Mouse (Mus musculus): ENCODE data around the gene Pip4k2a.

DNA sequence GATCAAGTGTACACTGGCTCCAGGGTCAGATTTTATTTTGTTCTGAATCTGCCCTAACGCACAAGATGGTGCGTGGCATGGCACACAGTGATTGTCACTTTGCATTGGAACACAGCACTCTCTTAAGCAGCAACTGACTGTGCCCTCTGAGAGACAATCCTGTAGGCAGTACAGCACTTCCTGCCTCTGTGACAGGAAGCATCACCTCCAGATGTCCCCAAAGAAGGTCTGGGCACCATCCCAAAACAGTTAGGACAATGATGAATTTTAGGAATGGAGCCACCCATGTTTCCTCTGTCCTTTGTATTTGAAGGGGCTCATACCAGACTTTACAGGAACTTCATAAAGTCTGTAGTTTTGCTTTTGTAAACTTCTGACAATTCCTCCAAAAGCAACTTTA, 54.0 kb downstream of the Pip4k2a start:
- TF ChIP-seq CTCF (conservative IDR thresholded peaks at IDR 0.05 in 1 of 2, IDR thresholded peaks at IDR 0.05 in 1 of 2; ENCODE audit: low read depth in 2 of 2, low read length in 2 of 2) (no peak), ZC3H11A (IDR thresholded peaks at IDR 0.05; ENCODE audit: low read depth, low read length) (no peak), MAX (IDR thresholded peaks at IDR 0.05; ENCODE audit: low read length) (no peak), CHD2 (IDR thresholded peaks at IDR 0.05; ENCODE audit: low read length) (no peak), POLR2A (IDR thresholded peaks at IDR 0.05; ENCODE audit: low read depth, low read length) (no peak), TBP (conservative IDR thresholded peaks at IDR 0.05; ENCODE audit: low read depth, low read length) (no peak), MXI1 (IDR thresholded peaks at IDR 0.05; ENCODE audit: low read depth, low read length) (no peak), POLR2AphosphoS2 (IDR thresholded peaks at IDR 0.05; ENCODE audit: low read depth, low read length) (no peak), ZNF384 (IDR thresholded peaks at IDR 0.05; ENCODE audit: low read depth, low read length) (no peak), MAZ (IDR thresholded peaks at IDR 0.05; ENCODE audit: low read depth, low read length) (no peak), GABPA (IDR thresholded peaks at IDR 0.05; ENCODE audit: insufficient replicate concordance, low read depth, low read length) (no peak), MYC (IDR thresholded peaks at IDR 0.05; ENCODE audit: low read depth, low read length) (no peak)

All from CH12.LX (cell line).